8 mouse cellular contexts compared by ENCODE assay signal in genomic region chr7:24971972-24972893, GRCm38 (mm10). TPM values are rescaled to one million over a fixed set of nuclear protein-coding genes. Genes with fewer than 3 reads are reported as not detected.
A peak's percentile ranks its signal among the peaks of the same experiment; 100 is the strongest.
DNase-seq lines count a peak whose midpoint lies in the region; ATAC-seq lines count a peak whose summit lies in the region.

Rabac1 (minus strand) TSS chr7:24972754.

- ATAC-seq in erythroblast, adult 5-6 weeks (replicated peaks; ENCODE audit: low FRiP score, poor library complexity, severe bottlenecking) = peak; percentile 96
- peak; percentile 93 for ATAC-seq in kidney, embryonic 15.5 days (replicated peaks; ENCODE audit: low FRiP score)
- ATAC-seq in monocyte, adult 5-6 weeks (replicated peaks; ENCODE audit: insufficient number of reproducible peaks, low FRiP score, low TSS enrichment, poor library complexity, severe bottlenecking) = peak; percentile 89

- peak within 1 kb of the TSS; percentile 87 for H3K4me3 ChIP-seq in heart, embryonic 10.5 days
- peak within 1 kb of the TSS; percentile 75 for H3K4me3 ChIP-seq in kidney, embryonic 15.5 days (replicated peaks)

- peak within 1 kb of the TSS; percentile 72 for H3K9ac ChIP-seq in kidney, embryonic 15.5 days

- H3K4me2 ChIP-seq in kidney, embryonic 15.5 days = peak within 1 kb of the TSS; percentile 78

- H3K9me3 ChIP-seq in heart, embryonic 10.5 days = no peaks in the 10 kb centered on the region
- H3K9me3 ChIP-seq in kidney, embryonic 15.5 days (replicated peaks) = no peaks in the 10 kb centered on the region

- WGBS in heart, embryonic 10.5 days = under 1% methylated on average over 45 of the region's 45 CpGs
- under 1% methylated on average over 45 of the region's 45 CpGs for WGBS in kidney, embryonic 15.5 days

- H3K4me1 ChIP-seq in heart, embryonic 10.5 days = peaks cover 8% of the 10 kb centered on the region; the same call in 1 of the 2 replicates
- peaks cover 5% of the 10 kb centered on the region for H3K4me1 ChIP-seq in kidney, embryonic 15.5 days

- DNase-seq in B cell, adult 2 months = peak; percentile 86 to 88
- peak; percentile 99 for DNase-seq in brain, adult 2 months (ENCODE audit: low read depth, low spot score)
- DNase-seq in heart, embryonic 10.5 days (ENCODE audit: low spot score) = peak; percentile 98
- peak; percentile 92 for DNase-seq in liver
- peak; percentile 86 to 94 for DNase-seq in spleen, postnatal 4 days (ENCODE audit: low spot score in 2 of 2)

- H3K27me3 ChIP-seq in heart, embryonic 10.5 days (ENCODE audit: insufficient read depth, poor library complexity, severe bottlenecking) = no peaks in the 10 kb centered on the region
- H3K27me3 ChIP-seq in kidney, embryonic 15.5 days = no peaks in the 10 kb centered on the region

- peak within 1 kb of the TSS; percentile 92 for H3K27ac ChIP-seq in heart, embryonic 10.5 days
- H3K27ac ChIP-seq in kidney, embryonic 15.5 days = peak within 1 kb of the TSS; percentile 77

- H3K36me3 ChIP-seq in heart, embryonic 10.5 days = peaks cover 8% of the 10 kb centered on the region
- H3K36me3 ChIP-seq in kidney, embryonic 15.5 days = peaks cover 9% of the 10 kb centered on the region

RNA-seq across cellular contexts. Expression of gene Rabac1, which starts in this region (rescaled TPM):
- total RNA-seq in erythroblast, adult 5-6 weeks (2015; ENCODE audit: low replicate concordance) = 11.7 and 35.0 TPM in 2 replicates
- total RNA-seq in erythroblast, adult 5-6 weeks (2017; ENCODE audit: low replicate concordance) = 11.0 and 11.3 TPM in 2 replicates
- 114 and 151 TPM in 2 replicates for polyA plus RNA-seq in heart, embryonic 10.5 days (2016; fragmentation: Nextera tagmentation; extraction: Ambion mirVana)
- polyA plus RNA-seq in kidney, embryonic 15.5 days (2015; fragmentation: Nextera tagmentation; extraction: Ambion mirVana) = 143 and 153 TPM in 2 replicates
- 82.7 to 149 TPM (median 92.1 TPM) in 3 replicates for total RNA-seq in monocyte, adult 5-6 weeks (2017)

Comparison
In these comparisons a context has a peak if more than half of its experiments do, and no peak if none do; other contexts are left out.
1. Peak in every context shown above with its lines: DNase-seq, ATAC-seq, H3K4me3 ChIP-seq and H3K27ac ChIP-seq.